Mouse (Mus musculus): Measurements from ENCODE around the gene Tex30. TPM values are rescaled to one million over a fixed set of nuclear protein-coding genes. Genes with fewer than 3 reads are reported as not detected.
"Not testable (repeated sequence)": the region's sequence is repeated elsewhere in the genome, so short reads cannot be mapped to it uniquely, and the experiment has no call there.

The Tex30 gene
- polyA plus RNA-seq, 1 experiment, result 25.1 TPM

DNA sequence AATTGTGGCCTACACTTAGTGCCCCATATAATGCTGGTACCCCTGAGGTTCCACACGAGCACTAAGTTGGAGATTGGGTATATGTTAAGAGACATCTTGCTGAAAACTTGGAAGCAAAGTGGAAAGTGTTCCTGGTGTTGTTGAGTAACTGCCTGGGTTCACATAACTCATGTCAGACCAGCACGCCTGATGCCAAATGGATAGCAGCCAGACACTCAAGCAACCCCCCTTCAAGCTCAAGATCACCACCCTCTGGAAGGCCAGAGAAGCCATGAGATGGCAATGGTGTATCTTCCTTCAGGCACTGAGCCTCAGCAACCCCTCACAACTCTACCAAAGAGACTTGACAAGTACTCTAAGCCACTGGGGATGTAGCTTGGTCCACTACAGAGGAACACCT lies 55.7 kb downstream of the Tex30 start:
- TF ChIP-seq CTCF (IDR thresholded peaks at IDR 0.05; ENCODE audit: borderline replicate concordance, control insufficient read depth, extremely low read depth, insufficient read depth, low read length, poor library complexity) (no peak), POLR2A (IDR thresholded peaks at IDR 0.05; ENCODE audit: control insufficient read depth, extremely low read depth, insufficient read depth, low read length, poor library complexity) (no peak)
- no peaks in the 10 kb centered on the region for H3K27me3 ChIP-seq (ENCODE audit: control insufficient read depth, insufficient read depth, low read length)
- no peaks in the 10 kb centered on the region for H3K4me1 ChIP-seq (replicated peaks; ENCODE audit: control insufficient read depth, insufficient read depth, low read length)
- no peak overlapping the region for H3K4me3 ChIP-seq (ENCODE audit: control insufficient read depth, insufficient read depth, low read length)
- 95% methylated on average over 2 of the region's 2 CpGs for WGBS
- H3K36me3 ChIP-seq (ENCODE audit: control insufficient read depth, insufficient read depth, low read length), result no peaks in the 10 kb centered on the region
- no peak overlapping the region for H3K27ac ChIP-seq (ENCODE audit: control insufficient read depth, insufficient read depth, low read length)
- DNase-seq, result no peak

DNA sequence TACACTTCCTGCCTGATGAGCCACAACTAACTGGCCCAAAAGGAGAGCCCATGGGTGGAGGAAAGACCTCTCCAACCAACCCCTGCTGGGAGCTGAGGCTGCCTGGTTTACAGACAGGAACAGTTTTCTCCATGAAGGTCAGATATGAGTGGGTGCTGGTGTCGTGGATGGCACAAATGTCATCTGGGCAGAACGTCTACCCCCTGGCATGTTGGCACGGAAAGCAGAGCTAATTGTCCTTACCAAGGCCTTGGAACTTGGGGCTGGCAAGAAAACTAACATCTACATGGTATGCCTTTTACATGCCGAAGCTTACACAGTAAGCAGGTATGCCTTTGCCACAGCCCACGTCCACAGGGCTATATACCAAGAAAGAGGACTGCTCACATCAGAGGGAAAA lies 56.6 kb downstream of the Tex30 start:
- 95% methylated on average over 5 of the region's 5 CpGs for WGBS
- not testable (repeated sequence) for H3K27ac ChIP-seq (ENCODE audit: control insufficient read depth, insufficient read depth, low read length); H3K4me3 ChIP-seq (ENCODE audit: control insufficient read depth, insufficient read depth, low read length); H3K4me1 ChIP-seq (replicated peaks; ENCODE audit: control insufficient read depth, insufficient read depth, low read length); H3K27me3 ChIP-seq (ENCODE audit: control insufficient read depth, insufficient read depth, low read length); H3K36me3 ChIP-seq (ENCODE audit: control insufficient read depth, insufficient read depth, low read length); DNase-seq

DNA sequence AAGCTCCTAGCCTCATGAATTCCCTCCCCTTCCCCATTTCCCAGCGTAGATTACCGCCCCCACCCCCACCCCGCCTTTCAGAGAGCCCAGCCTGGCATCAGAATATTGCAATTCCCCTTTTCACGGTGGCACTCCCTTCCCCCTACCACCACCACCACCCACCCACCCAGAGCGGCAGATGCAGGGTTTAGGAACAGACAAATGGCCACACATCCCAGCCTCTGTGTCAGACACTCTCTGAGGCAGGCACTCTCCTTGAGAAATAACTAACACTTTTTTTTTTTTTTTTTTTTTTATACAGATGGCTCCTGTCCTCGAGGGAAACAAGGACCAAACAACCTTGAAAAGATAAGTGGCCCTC lies 59.7 kb downstream of the Tex30 start:
- no peak for DNase-seq
- no peaks in the 10 kb centered on the region for H3K27me3 ChIP-seq (ENCODE audit: control insufficient read depth, insufficient read depth, low read length)
- TF ChIP-seq CTCF (IDR thresholded peaks at IDR 0.05; ENCODE audit: borderline replicate concordance, control insufficient read depth, extremely low read depth, insufficient read depth, low read length, poor library complexity) (no peak), POLR2A (IDR thresholded peaks at IDR 0.05; ENCODE audit: control insufficient read depth, extremely low read depth, insufficient read depth, low read length, poor library complexity) (no peak)
- peak overlapping the region; percentile 27 for H3K4me3 ChIP-seq (ENCODE audit: control insufficient read depth, insufficient read depth, low read length)
- 10% methylated on average over 6 of the region's 6 CpGs for WGBS
- H3K36me3 ChIP-seq (ENCODE audit: control insufficient read depth, insufficient read depth, low read length), result no peaks in the 10 kb centered on the region
- H3K27ac ChIP-seq (ENCODE audit: control insufficient read depth, insufficient read depth, low read length), result no peak overlapping the region
- H3K4me1 ChIP-seq (replicated peaks; ENCODE audit: control insufficient read depth, insufficient read depth, low read length), result no peaks in the 10 kb centered on the region

DNA sequence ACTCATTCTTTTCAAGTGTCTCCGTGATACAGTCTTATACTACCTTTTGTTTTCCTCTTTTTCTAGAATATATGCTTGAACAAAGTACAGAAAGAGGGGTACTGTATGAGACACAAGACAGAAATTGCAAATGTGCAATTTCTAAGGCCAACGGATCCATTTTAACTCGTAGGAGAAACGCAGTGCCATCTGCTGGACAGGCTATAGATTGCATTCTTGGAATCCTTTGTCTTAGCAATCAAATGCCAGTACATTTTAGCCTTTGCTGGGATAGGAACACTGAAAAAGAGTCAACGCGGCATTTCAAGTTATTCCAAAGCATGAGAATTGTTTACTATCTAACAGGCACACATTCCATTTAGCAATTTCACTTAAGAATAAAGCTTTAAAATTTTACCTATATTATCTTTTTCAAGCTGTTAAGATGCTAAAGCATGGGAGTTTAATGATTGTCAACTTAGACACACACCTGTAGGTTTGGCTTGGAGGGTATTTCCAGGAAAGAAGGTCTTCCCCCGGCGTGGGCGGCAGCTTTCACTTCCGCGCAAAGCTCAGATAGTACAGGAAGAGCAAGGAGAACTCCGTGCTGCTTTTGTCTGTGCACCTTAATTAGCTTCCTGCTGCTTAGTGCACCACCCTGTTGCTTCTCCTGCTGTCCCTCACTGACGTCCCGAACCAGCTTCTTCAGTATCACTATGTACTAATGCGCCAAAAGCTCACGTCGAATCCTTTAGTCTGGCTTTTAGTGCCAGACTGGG lies 60.3 kb downstream of the Tex30 start:
- no peak for TF ChIP-seq CTCF (IDR thresholded peaks at IDR 0.05; ENCODE audit: borderline replicate concordance, control insufficient read depth, extremely low read depth, insufficient read depth, low read length, poor library complexity)
- no peak for TF ChIP-seq POLR2A (IDR thresholded peaks at IDR 0.05; ENCODE audit: control insufficient read depth, extremely low read depth, insufficient read depth, low read length, poor library complexity)
- Histone ChIP-seq H3K27ac (ENCODE audit: control insufficient read depth, insufficient read depth, low read length) (no peak overlapping the region), H3K27me3 (ENCODE audit: control insufficient read depth, insufficient read depth, low read length) (no peaks in the 10 kb centered on the region), H3K4me3 (ENCODE audit: control insufficient read depth, insufficient read depth, low read length) (peak overlapping the region; percentile 27), H3K36me3 (ENCODE audit: control insufficient read depth, insufficient read depth, low read length) (no peaks in the 10 kb centered on the region), H3K4me1 (replicated peaks; ENCODE audit: control insufficient read depth, insufficient read depth, low read length) (no peaks in the 10 kb centered on the region)
- DNase-seq, result peak; percentile 62
- 2% methylated on average over 17 of the region's 17 CpGs for WGBS

Other genes starting within 250 kb of the Tex30 start
- gene Tpp2, start 168.8 kb downstream of the Tex30 start, polyA plus RNA-seq (2012; rRNA removed), result 12.0 and 13.4 TPM in 2 replicates
- 0.08 and 0.42 TPM in 2 replicates for gene Mettl21c, start 82.4 kb downstream of the Tex30 start, polyA plus RNA-seq (2012; rRNA removed)
- 0.13 and 0.18 TPM in 2 replicates for gene Gm8251, start 40.5 kb downstream of the Tex30 start, polyA plus RNA-seq (2012; rRNA removed)
- gene Kdelc1, start 16.4 kb upstream of the Tex30 start, polyA plus RNA-seq (2012; rRNA removed), result 10.9 and 11.9 TPM in 2 replicates
- 3.9 and 4.2 TPM in 2 replicates for gene Bivm, start 16.5 kb upstream of the Tex30 start, polyA plus RNA-seq (2012; rRNA removed)
- 5.9 and 6.2 TPM in 2 replicates for gene Ercc5, start 45.3 kb upstream of the Tex30 start, polyA plus RNA-seq (2012; rRNA removed)
- gene Mettl21e, start 116.5 kb upstream of the Tex30 start, polyA plus RNA-seq (2012; rRNA removed), result not detected in 2 replicates